Mouse (Mus musculus) ES-E14 (cell line): Measurements from ENCODE around the gene Hrh3. TPM values are rescaled to one million over a fixed set of nuclear protein-coding genes. Genes with fewer than 3 reads are reported as not detected.

Experiments used
- DNase-seq: peaks from one replicate; pipeline ENCODE4 v3.0.0-alpha.2; 2013; ENCODE audit warnings: low read depth, low spot score
- H3K27ac ChIP-seq: 2 replicates; pipeline ENCODE4 v1.5.1; 2012; ENCODE audit warnings: low read depth, mild to moderate bottlenecking, low read length, moderate library complexity, mixed read lengths; ENCODE audit not compliant: poor library complexity, insufficient read depth, severe bottlenecking
- H3K36me3 ChIP-seq: 2 replicates; pipeline ENCODE4 v1.6.1; 2012; ENCODE audit warnings: mild to moderate bottlenecking, low read length, moderate library complexity, mixed read lengths; ENCODE audit not compliant: control insufficient read depth, poor library complexity, insufficient read depth, severe bottlenecking
- H3K4me1 ChIP-seq, 2 experiments: fragments of 150-350 bp in 1 of 2; sonication (generic) in 1 of 2; 2 replicates each; pipeline ENCODE4 v1.6.1; 2012; ENCODE audit warnings: low read length in 2 of 2, mild to moderate bottlenecking in 1 of 2, mixed read lengths in 1 of 2; ENCODE audit not compliant: control insufficient read depth in 2 of 2, insufficient read depth in 2 of 2, poor library complexity in 1 of 2
- H3K4me3 ChIP-seq, 2 experiments: fragments of 150-350 bp in 1 of 2; sonication (generic) in 1 of 2; 2 replicates each; pipeline ENCODE4 v1.5.1; 2012; ENCODE audit warnings: low read length in 2 of 2, low read depth in 1 of 2, mild to moderate bottlenecking in 1 of 2, mixed read lengths in 1 of 2; ENCODE audit not compliant: insufficient read depth in 1 of 2, poor library complexity in 1 of 2, severe bottlenecking in 1 of 2
- H3K9ac ChIP-seq: 2 replicates; pipeline ENCODE4 v1.6.1; 2012; ENCODE audit warnings: low read depth, mild to moderate bottlenecking, low read length, mixed read lengths; ENCODE audit not compliant: poor library complexity, insufficient read depth, severe bottlenecking
- H3K9me3 ChIP-seq: fragments of 150-350 bp; sonication (generic); 2 replicates; pipeline ENCODE4 v1.6.1; 2012; ENCODE audit warnings: low read depth, mild to moderate bottlenecking, low read length; ENCODE audit not compliant: control insufficient read depth, insufficient read depth
- CHD2 ChIP-seq: IDR thresholded peaks from 2 replicates; pipeline ENCODE4 v1.6.1; 2014; ENCODE audit warnings: mild to moderate bottlenecking, low read depth, low read length, inconsistent platforms
- HCFC1 ChIP-seq: IDR thresholded peaks from 2 replicates; pipeline ENCODE4 v1.6.1; 2012; ENCODE audit warnings: low read length, inconsistent platforms, borderline replicate concordance; ENCODE audit not compliant: insufficient read depth
- MAFK ChIP-seq: IDR thresholded peaks from 2 replicates; pipeline ENCODE4 v1.6.1; 2014; ENCODE audit warnings: mild to moderate bottlenecking, low read depth, low read length, inconsistent platforms; ENCODE audit not compliant: insufficient read depth
- ZC3H11A ChIP-seq: IDR thresholded peaks from 2 replicates; pipeline ENCODE4 v1.6.1; 2012; ENCODE audit warnings: low read depth, mild to moderate bottlenecking, inconsistent platforms, low read length, borderline replicate concordance
- ZNF384 ChIP-seq: IDR thresholded peaks from 2 replicates; pipeline ENCODE4 v1.6.1; 2012; ENCODE audit warnings: low read depth, low read length, inconsistent platforms
- in situ Hi-C, 2 experiments: fragments of 600-800 bp; cut with MboI; formaldehyde crosslinking; loops; one replicate each; pipeline ENCODE4 v1.15.1; 2025; ENCODE audit warnings: low sequenced_read_pairs in 2 of 2, inconsistent platforms in 1 of 2; ENCODE audit not compliant: unreplicated experiment in 2 of 2
- total RNA-seq: library from RNA; depleted of rRNA; stranded (reverse); fragments of 300-350 nt; gene quantifications from 2 replicates; pipeline ENCODE4 v1.2.3, GENCODE M21; 2012

The Hrh3 gene
- total RNA-seq, 1 experiment = 0.49 TPM

DNA sequence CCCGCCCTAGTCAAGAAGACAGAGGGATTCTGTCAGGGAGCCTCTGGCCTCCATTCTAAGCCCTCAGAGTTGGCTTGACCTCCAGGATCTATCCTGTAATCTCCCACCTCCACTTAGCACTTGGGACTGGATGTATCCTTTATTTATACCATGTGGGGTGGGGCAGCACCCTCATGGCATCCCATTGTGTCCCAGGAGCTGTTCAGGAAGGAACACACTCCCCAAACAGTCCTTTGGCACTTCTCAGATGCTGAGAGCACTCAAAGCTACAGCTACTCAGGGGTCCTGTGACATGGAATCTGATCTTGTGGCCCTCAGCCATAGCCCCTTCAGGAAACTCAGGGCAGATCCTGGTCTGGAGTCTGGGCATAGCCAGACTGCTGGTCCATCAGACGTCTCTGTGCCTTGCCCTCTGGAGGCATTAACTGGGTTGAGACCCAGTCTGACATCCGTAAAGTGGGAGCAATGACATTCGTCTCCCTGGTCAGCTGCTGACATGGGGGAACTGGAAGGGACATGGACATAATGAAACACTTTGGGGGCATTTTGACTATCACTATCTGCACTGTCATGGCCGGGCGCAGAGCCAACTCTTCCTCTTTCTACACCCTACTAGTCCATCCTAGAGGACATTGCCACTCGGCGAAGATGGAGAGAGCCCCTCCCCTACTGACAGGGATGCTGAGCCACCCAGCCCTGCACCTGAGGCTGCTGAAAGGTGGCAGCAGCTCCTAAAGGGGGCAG is 12.6 kb upstream of the Hrh3 start:
- Histone ChIP-seq H3K27ac (no peak overlapping the region; the same call in 1 of the 2 replicates), H3K36me3 (no peaks in the 10 kb centered on the region), H3K4me1 (peaks cover 8 to 37% of the 10 kb centered on the region in 2 experiments; a peak in 3 of 4 replicates), H3K4me3 (no peak overlapping the region), H3K9ac (no peak overlapping the region), H3K9me3 (no peaks in the 10 kb centered on the region)
- no peak for DNase-seq
- TF ChIP-seq ZNF384 = no peak
- in situ Hi-C loops = no loop called here

DNA sequence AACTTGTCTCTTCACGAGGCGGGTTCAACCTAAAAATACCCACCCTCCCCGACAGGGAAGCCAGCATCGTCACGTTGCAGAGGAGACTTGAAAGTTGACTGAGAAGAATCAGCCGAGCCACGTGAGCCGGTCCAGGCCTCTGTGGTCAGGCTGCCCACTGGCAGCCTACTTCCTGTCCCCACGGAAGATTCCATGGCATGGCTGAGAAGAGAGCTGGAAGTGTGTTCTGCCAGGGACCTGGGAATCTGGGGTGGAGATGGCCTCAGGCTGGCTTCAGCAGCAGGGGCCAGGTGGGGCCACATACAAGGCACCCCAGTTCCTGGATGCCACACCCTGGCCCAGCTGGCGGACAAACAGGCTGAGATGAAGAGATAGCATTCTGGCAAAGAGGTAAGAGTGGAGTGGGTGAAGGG is 11.8 kb upstream of the Hrh3 start:
- Histone ChIP-seq H3K4me3 (no peak overlapping the region), H3K27ac (no peak overlapping the region), H3K4me1 (peaks cover 8 to 37% of the 10 kb centered on the region in 2 experiments; a peak in 3 of 4 replicates), H3K9me3 (no peaks in the 10 kb centered on the region), H3K36me3 (no peaks in the 10 kb centered on the region), H3K9ac (no peak overlapping the region)
- in situ Hi-C loops = no loop called here
- DNase-seq = no peak
- TF ChIP-seq ZNF384 (no peak), HCFC1 (no peak), CHD2 (no peak), MAFK (no peak), ZC3H11A (no peak)

DNA sequence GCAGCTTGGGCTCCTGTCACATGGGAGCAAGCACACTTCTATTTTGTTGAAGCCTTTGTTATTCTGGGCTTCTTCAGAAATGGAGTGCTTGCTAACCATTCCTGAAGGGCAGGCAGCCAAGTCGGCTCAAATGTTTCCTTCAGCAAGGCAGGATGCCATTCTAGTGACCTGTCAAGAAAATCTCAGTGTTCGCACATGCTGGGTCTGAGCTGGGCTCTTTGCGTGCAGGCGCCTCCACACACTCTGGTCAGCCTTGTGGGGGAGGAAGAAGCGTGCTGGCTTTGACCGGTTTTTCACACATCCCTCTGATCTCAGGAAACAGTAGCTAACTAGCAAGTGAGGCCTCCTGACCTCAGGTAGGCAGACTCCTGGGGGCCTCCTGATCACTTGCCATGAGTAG is 11.0 kb upstream of the Hrh3 start:
- no peak for DNase-seq
- no peak overlapping the region for H3K27ac ChIP-seq
- TF ChIP-seq ZNF384 (no peak), CHD2 (no peak), HCFC1 (no peak), MAFK (no peak), ZC3H11A (no peak)
- H3K4me3 ChIP-seq = no peak overlapping the region
- H3K36me3 ChIP-seq = no peaks in the 10 kb centered on the region
- in situ Hi-C loops = no loop called here
- H3K4me1 ChIP-seq = peaks cover 8 to 37% of the 10 kb centered on the region in 2 experiments; a peak in 3 of 4 replicates
- no peak overlapping the region for H3K9ac ChIP-seq
- no peaks in the 10 kb centered on the region for H3K9me3 ChIP-seq

DNA sequence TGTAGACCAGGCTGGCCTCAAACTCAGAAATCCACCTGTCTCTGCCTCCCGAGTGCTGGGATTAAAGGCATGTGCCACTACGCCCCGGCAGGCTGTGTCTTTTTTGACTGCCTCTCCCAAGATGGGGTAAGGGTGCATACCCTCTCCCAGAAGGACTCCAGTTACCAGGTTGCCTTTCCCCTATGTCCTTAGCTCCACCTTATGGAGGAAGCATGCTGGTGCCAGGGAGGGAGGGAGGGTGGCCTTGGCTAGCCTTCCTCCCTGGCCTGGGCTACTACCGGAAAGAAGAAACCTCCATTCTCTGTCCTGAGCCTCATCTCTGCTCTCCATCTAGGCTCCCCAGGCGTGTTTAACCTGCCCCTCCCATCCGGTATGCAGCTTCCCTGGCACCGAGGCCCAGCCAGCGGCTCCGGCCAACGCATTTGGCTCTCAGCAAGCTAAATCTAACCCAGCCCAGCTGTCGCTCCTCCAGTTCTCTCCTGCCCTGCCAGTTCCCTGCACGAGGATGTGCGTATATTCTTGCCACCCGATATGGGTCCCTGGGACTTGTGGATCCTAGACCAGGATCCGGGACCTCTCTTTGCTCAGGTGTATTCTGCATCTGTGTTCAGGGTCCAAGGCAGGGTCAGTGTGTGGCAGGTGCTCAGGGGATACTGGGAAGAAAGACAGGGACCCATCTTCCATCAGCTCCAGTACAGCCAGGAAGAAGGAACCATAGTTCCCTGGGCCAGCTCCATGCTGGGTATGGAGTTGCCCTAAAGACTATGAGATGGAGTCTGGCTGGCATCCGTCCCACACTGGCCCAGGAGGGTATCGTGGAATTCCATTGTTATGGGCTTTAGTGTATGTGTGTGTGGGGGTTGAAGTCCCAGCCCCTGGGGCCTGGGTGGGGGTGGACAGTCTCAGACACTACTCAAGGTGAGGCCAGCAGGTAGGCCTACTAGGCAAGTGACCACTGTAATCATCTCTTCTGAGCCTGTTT is 9.9 kb upstream of the Hrh3 start:
- in situ Hi-C loops = no loop called here
- H3K9me3 ChIP-seq = no peaks in the 10 kb centered on the region
- TF ChIP-seq HCFC1 = no peak
- no peak for TF ChIP-seq MAFK
- no peak for TF ChIP-seq CHD2
- TF ChIP-seq ZC3H11A = no peak
- no peak for TF ChIP-seq ZNF384
- no peak overlapping the region for H3K4me3 ChIP-seq
- no peak overlapping the region for H3K27ac ChIP-seq
- no peak for DNase-seq
- H3K9ac ChIP-seq = no peak overlapping the region
- no peaks in the 10 kb centered on the region for H3K36me3 ChIP-seq
- peaks cover 8 to 33% of the 10 kb centered on the region in 2 experiments; a peak in 3 of 4 replicates for H3K4me1 ChIP-seq
